Mouse (Mus musculus) stomach, embryonic 14.5 days (tissue): Measurements from ENCODE around the gene Olfr372. TPM values are rescaled to one million over a fixed set of nuclear protein-coding genes. Genes with fewer than 3 reads are reported as not detected.

Source experiments
- polyA plus RNA-seq: library from polyadenylated mRNA; unstranded; fragments of >200 nt; fragmentation: Nextera tagmentation; extraction: Ambion mirVana; gene quantifications from 2 replicates; pipeline ENCODE4 v1.2.1, GENCODE M21; 2014

Gene Olfr372
- polyA plus RNA-seq, 1 experiment from 2014 or later = not detected

Other genes starting within 250 kb of the Olfr372 start
- gene Zfp709, start 159.2 kb upstream of the Olfr372 start, polyA plus RNA-seq = 7.1 and 7.3 TPM in 2 replicates
- gene Zfp882, start 132.6 kb upstream of the Olfr372 start, polyA plus RNA-seq = 7.3 and 7.4 TPM in 2 replicates
- 27.5 and 29.9 TPM in 2 replicates for gene Zfp617, start 132.6 kb upstream of the Olfr372 start, polyA plus RNA-seq
- gene Zfp961, start 90.2 kb upstream of the Olfr372 start, polyA plus RNA-seq = 22.3 and 27.4 TPM in 2 replicates
- 1.6 and 2.1 TPM in 2 replicates for gene Cyp4f18, start 31.6 kb upstream of the Olfr372 start, polyA plus RNA-seq
- gene Olfr373, start 42.0 kb downstream of the Olfr372 start, polyA plus RNA-seq = 0.06 and 0.07 TPM in 2 replicates
- 0.06 and 0.13 TPM in 2 replicates for gene Olfr374, start 65.8 kb downstream of the Olfr372 start, polyA plus RNA-seq
- gene Tpm4, start 93.8 kb downstream of the Olfr372 start, polyA plus RNA-seq = 595 and 633 TPM in 2 replicates
- gene Rab8a, start 120.0 kb downstream of the Olfr372 start, polyA plus RNA-seq = 81.5 and 86.4 TPM in 2 replicates
- 1.4 TPM in 2 replicates for gene Hsh2d, start 148.4 kb downstream of the Olfr372 start, polyA plus RNA-seq
- not detected in 2 replicates for gene Cib3, start 171.6 kb downstream of the Olfr372 start, polyA plus RNA-seq
- not detected in 2 replicates for gene Gm11034, start 172.4 kb downstream of the Olfr372 start, polyA plus RNA-seq
- gene Fam32a, start 178.5 kb downstream of the Olfr372 start, polyA plus RNA-seq = 66.9 and 75.5 TPM in 2 replicates
- 101 and 109 TPM in 2 replicates for gene Ap1m1, start 198.8 kb downstream of the Olfr372 start, polyA plus RNA-seq